Mouse (Mus musculus) G1E (cell line): Measurements from ENCODE around the gene Adk.

Source experiments
- CTCF ChIP-seq: IDR thresholded peaks from 2 replicates; pipeline ENCODE4 v1.5.1; 2012; ENCODE audit warnings: low read depth, low read length, inconsistent platforms, mixed read lengths
- GATA1 ChIP-seq: IDR thresholded peaks from 2 replicates; pipeline ENCODE4 v1.6.1; 2012; ENCODE audit warnings: borderline replicate concordance, low read length, inconsistent platforms, mixed read lengths
- GATA2 ChIP-seq: IDR thresholded peaks from 2 replicates; pipeline ENCODE4 v1.6.1; 2012; ENCODE audit warnings: low read depth, low read length, inconsistent platforms, borderline replicate concordance
- POLR2AphosphoS5 ChIP-seq: IDR thresholded peaks from 2 replicates; pipeline ENCODE4 v1.6.1; 2012; ENCODE audit warnings: low read depth, low read length, inconsistent platforms; ENCODE audit not compliant: insufficient replicate concordance
- TAL1 ChIP-seq: conservative IDR thresholded peaks from 2 replicates; pipeline ENCODE4 v1.6.1; 2012; ENCODE audit warnings: low read depth, low read length, inconsistent platforms, mixed read lengths

DNA sequence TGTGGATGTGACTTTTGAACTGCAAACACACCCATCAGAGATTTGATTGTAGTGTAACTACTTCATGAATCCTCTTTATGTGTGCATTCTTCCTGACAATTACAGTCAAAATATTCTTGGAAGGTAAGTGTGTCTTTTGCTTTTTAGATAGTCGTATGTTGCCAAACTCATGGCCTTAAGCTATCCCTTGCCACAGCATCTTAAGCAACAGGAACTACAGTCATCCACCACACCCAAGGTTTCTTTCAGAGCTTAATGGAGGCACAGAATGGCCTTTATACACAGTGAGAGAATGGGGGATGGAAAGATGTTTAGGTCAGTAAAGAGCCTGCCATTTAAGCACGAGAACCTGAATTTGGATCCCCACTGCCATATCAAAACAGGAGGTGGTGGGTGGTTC lies 4.5 kb upstream of the Adk start:
- TF ChIP-seq CTCF (no peak), GATA1 (no peak), TAL1 (no peak), POLR2AphosphoS5 (no peak), GATA2 (no peak)
